Mouse (Mus musculus) T-helper 17 cell (primary cell): ENCODE measurements around the gene Aqp1.

Experiments used
- in situ Hi-C, 2 experiments: fragments of 300-600 bp; cut with MboI, MseI; formaldehyde crosslinking; loops; 1 replicate in 1 of 2; 2 replicates in 1 of 2; pipeline ENCODE4 v1.15.1; 2025; ENCODE audit warnings: high pct_unique_total_duplicates in 2 of 2

Aqp1 gene

GRCm38 (mm10) chr6:55335989-55336514 lies at the start of gene Aqp1:
Aqp1 (plus strand) TSS chr6:55336432.
- in situ Hi-C loops = no loop called here

- in situ Hi-C loops = no loop called here
These were observed 48.1 kb upstream of the Aqp1 start for GRCm38 (mm10) chr6:55288007-55288602.

GRCm38 (mm10) chr6:55294549-55295131 lies 41.6 kb upstream of the Aqp1 start:
- in situ Hi-C loops = no loop called here

- in situ Hi-C loops = no loop called here
These were observed 40.9 kb upstream of the Aqp1 start for GRCm38 (mm10) chr6:55295325-55295724.

- in situ Hi-C loops = no loop called here
These were observed 36.8 kb upstream of the Aqp1 start for GRCm38 (mm10) chr6:55299482-55299881.

- in situ Hi-C loops = no loop called here
These were observed 36.3 kb upstream of the Aqp1 start for GRCm38 (mm10) chr6:55299917-55300316.

GRCm38 (mm10) chr6:55300704-55301103 lies 35.5 kb upstream of the Aqp1 start:
- in situ Hi-C loops = no loop called here

GRCm38 (mm10) chr6:55310179-55310578 lies 26.1 kb upstream of the Aqp1 start:
- in situ Hi-C loops = loop anchor here in 1 of 2 experiments (10.0 kb wide), 1 partner anchor 1955 kb away; no protein-coding TSS in a partner anchor

- in situ Hi-C loops = loop anchor here in 1 of 2 experiments (10.0 kb wide), 1 partner anchor 1957 kb away; no protein-coding TSS in a partner anchor
These were observed 24.3 kb upstream of the Aqp1 start for GRCm38 (mm10) chr6:55311962-55312361.

GRCm38 (mm10) chr6:55313893-55314292 lies 22.3 kb upstream of the Aqp1 start:
- in situ Hi-C loops = loop anchor here in 1 of 2 experiments (10.0 kb wide), 1 partner anchor 1959 kb away; no protein-coding TSS in a partner anchor

- in situ Hi-C loops = loop anchor here in 1 of 2 experiments (10.0 kb wide), 1 partner anchor 1960 kb away; no protein-coding TSS in a partner anchor
These were observed 21.6 kb upstream of the Aqp1 start for GRCm38 (mm10) chr6:55314628-55315027.

GRCm38 (mm10) chr6:55318597-55318996 lies 17.6 kb upstream of the Aqp1 start:
- in situ Hi-C loops = loop anchor here in 1 of 2 experiments (10.0 kb wide), 1 partner anchor 1964 kb away; no protein-coding TSS in a partner anchor

GRCm38 (mm10) chr6:55319585-55320551 lies 16.4 kb upstream of the Aqp1 start:
- in situ Hi-C loops = loop anchor here in 1 of 2 experiments (10.0 kb wide), 1 partner anchor 1965 kb away; no protein-coding TSS in a partner anchor

- in situ Hi-C loops = no loop called here
These were observed 15.3 kb upstream of the Aqp1 start for GRCm38 (mm10) chr6:55320894-55321293.

- in situ Hi-C loops = no loop called here
These were observed 14.7 kb upstream of the Aqp1 start for GRCm38 (mm10) chr6:55321518-55321917.

- in situ Hi-C loops = no loop called here
These were observed 13.3 kb upstream of the Aqp1 start for GRCm38 (mm10) chr6:55322980-55323379.

- in situ Hi-C loops = no loop called here
These were observed 12.2 kb upstream of the Aqp1 start for GRCm38 (mm10) chr6:55323908-55324634.

- in situ Hi-C loops = no loop called here
These were observed 11.4 kb upstream of the Aqp1 start for GRCm38 (mm10) chr6:55324785-55325184.

GRCm38 (mm10) chr6:55326299-55326698 lies 9.9 kb upstream of the Aqp1 start:
- in situ Hi-C loops = no loop called here

GRCm38 (mm10) chr6:55327326-55327725 lies 8.9 kb upstream of the Aqp1 start:
- in situ Hi-C loops = no loop called here

- in situ Hi-C loops = no loop called here
These were observed 8.1 kb upstream of the Aqp1 start for GRCm38 (mm10) chr6:55328179-55328578.
